Mouse (Mus musculus) retina, postnatal 7 days (tissue): ENCODE data around the gene Hbq1a.

ENCODE experiments used
- DNase-seq: peaks from one replicate; pipeline ENCODE4 v3.0.0-alpha.2; 2012; ENCODE audit warnings: low read depth, low spot score

Gene Hbq1a

DNA sequence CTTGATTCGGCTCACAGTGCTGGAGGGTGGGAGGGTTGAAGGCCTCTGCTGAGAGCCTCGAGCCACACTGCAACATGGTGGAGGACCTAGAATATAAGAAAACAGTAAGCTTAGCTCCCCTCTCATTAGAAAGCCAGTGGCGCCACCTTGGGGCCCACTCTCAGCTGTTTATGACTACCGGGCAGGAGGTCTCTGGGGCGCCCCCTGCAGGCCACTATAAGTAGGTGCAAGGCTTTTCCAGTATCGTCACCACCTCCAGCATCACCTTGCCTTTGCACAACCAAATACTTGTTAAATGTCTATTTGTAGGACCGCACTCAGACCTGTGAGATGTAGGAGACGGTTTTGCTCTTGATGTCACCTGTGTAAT, 21.3 kb downstream of the Hbq1a start:
- peak; percentile 27 for DNase-seq

DNA sequence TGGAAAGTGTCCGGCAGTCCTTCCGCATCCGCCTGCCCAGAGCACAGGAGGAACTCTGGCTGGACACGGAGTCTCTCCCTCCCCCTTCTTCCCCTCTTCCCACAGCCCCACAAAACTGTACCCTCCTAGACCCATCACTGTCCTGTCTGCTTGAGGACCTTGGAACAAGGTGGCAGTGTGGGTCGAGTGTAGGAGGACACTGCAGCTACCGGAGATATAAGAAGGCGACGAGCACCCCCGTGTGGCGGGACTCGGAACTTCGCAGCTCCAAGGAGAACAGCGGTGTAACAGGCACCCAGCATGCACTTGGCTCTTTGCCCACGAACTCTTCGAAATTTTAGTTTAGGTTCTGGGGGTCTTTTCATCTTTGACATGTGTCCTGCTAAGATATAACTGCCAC, 24.7 kb downstream of the Hbq1a start:
- DNase-seq = peak; percentile 64

DNA sequence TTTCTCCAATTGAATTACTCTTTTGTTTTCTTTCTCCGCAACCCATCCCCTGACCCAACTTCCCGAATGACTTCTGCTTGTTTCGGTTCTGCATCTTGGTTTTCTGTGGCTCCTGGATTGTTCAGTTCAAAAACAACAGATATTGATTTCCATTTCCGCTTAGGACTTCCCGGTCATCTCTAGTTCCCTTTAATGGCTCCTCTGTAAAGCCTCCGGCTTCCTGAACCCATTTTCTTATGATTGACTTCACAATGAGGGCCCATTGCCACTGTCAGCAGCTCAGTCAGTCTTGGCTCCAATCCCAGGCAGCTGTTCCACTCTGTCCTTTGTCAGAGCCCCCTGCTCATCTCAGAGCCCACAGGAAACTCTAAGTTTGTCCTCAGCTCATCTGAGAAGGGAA, 31.2 kb downstream of the Hbq1a start:
- no peak for DNase-seq

DNA sequence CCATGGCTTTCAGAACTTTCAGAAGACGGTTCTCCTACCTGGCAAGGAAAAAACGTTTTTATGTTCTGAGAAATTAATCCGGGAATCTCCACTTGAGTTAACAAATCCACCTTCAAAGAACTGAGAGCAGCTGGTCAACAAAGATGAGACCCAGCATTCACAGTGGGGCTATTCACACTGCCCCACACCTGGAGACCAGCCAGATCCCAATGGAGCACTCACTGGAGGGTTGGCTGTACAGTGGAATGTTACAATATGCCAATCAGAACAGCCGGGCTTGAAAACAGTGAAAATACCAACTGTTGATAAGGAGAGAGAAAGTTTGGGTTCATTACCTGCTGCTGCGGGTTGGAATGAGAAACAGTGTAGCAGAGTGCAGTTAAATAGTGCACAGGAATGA, 32.0 kb downstream of the Hbq1a start:
- DNase-seq = no peak

DNA sequence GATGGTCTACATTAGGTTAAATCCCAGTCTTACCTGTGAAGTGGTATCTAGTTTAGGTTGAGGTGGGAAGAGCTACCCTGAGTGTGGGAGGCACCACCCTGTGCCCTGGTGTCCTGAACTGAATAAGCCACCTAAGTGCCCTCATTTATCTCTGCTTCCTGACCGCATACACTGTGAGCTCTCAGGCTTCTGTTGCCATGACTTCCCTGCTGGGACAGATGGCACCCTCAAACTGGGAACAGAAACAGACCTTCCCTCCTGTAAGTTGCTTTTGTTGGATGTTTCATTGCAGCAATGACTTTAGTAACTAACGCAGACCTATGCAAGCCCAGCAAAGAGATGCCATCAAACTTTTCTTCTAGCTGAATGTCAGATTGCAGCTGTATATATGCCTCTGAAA, 33.4 kb downstream of the Hbq1a start:
- no peak for DNase-seq

DNA sequence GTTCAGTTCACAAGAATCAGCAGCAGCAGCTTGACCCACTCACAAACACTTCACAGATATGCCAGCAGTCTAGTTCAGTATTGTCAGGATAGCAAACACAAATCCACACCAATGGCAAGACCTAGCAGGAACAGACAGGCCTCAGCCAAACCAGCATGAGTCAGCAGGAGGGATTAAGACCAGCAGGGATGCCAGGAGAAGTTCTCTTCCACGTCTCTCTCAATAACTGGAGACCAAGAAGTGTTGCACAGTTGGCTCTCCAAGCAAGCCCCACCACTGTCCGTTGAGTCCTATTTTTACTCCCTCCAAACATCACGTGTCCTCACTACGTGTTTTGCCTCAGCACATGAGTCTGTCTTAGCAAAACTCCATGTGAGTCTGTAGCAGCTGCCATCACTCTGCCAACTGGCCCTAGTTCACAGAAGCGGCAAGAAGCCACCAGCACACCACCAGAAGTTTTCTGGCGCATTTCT, 36.6 kb downstream of the Hbq1a start:
- no peak for DNase-seq

DNA sequence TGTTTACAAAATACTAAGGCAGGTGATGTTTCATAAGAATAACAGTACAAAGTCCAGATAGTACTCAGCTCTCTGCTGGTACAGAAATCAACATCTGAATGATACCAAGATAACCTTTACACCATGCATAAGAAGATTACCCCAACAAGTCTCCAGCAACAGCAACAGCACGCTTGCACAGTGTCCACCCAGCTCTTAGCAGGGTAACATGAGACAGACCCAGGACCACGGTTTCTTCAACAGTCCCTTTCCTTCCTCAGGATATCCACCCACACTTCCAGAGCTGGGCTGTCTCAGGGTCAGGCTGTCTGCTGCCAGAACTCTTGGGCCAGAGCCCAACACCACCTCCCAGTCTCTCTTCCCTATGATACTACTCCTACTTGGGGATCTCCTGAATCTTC, 39.3 kb downstream of the Hbq1a start:
- DNase-seq = no peak

DNA sequence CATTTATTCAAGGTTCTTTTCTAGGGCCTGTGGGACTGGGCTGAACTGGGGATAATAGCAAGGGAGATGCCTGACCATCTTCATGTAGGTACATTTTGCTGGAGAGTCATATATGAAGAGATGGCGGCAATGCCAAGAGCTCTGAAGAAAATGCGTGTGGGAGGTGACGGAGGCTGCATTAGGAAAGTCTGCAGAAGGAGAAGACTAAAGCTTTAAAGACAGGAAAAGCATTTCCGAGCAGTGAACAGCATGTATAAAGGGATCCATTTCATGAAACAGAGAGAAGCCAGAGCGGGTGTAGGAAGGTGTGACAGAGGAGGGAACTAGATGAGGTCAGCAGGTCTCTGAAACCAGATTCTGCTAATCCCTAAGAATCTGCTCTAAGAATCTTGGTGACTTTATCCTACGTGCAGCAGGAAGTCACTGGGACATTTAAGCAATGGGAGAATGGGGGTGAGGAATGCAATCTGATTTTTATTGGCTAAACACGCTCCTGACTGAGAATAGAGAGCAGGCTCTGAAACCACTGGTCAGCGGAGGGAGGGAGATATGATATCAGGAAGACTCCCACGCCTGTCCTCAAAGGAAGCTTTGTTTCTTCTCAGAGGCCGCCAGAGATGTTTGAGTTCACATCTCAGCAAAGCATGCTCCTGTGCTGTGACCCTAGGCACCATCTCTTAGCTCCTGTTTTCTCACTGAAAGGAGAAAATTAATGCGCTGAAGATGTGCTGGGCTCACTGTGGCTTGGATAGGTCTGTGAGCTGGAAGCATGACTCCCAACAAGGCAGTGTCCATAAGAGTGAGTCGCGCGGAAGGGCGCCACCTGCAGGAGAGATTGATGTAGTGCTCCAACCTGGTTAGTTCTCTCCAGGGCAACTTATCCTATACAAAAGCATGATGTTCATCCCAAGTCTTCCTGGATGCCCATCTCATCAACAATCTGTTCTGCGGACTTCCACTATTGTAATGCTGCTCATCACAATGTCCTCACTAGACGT, 40.9 kb downstream of the Hbq1a start:
- peak; percentile 55 for DNase-seq

DNA sequence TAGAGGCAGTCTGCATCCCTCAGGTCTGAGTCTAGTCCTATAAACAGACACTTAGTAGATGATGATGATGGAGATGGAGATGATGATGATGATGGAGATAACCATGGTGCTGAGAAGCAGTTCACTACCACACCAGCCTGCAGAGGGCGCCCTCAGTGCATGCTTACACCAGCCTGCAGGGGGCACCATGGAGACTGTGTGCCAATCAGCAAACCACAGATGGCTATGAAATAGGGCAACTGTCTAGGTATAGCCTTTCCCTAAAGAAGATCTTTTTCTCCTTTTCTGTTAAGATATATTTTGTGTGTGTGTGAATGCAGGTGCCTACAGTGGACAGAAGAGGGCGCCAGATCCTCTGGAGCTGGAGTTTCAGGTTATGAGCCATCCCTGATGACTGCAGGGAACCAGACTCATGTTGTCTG, 42.9 kb downstream of the Hbq1a start:
- DNase-seq = no peak

DNA sequence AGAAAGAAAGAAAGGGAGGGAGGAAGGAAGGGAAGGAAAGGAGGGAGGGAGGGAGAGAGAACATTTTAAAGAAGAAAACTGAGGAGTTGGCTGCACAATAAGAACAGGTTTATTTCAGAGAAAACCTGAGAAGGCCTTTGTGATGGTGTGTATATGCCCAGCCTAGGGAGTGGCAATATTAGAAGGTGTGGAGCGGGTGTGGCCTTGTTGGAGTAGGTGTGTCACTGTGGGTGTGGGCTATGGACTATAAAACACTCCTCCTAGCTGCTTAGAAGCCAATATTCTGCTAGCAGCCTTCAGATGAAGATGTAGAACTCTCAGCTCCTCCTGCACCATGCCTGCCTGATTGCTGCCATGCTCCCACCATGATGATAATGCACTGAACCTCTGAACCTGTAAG, 43.5 kb downstream of the Hbq1a start:
- no peak for DNase-seq

DNA sequence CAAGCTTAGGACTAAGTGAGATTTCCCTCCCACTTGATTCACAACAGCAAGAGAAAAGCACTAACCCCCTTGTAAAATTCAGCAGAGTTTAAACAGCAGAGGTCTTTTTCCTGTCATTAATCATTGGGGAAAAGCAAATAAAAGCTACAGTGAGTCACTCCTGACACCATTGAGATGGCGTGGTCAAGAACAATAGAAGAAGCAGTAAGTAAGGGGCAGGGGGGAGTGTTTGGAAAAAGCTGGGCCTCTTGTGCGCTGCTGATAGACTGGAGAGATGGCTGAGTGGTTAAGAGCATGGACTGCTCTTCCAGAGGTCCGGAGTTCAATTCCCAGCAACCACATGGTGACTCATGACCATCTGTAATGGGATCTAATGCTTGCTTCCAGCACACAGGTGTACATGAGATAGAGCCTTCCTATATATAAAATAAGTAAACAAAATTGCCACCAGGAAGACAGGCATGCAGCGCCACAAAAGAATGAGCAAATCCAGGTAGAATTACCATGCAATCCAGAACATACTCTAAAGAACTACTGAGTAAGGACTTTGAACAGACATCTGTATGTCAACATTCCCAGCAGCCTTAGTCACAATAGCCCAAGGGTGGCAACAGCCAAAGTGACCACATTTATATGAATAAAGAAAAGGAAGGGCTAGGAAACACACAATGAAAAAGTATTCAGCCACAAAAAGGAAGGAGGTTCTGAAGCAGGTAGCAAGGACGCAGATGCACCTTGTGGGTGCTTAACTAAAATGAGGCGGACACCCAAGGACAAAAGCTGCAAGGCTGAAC, 45.8 kb downstream of the Hbq1a start:
- DNase-seq = no peak

DNA sequence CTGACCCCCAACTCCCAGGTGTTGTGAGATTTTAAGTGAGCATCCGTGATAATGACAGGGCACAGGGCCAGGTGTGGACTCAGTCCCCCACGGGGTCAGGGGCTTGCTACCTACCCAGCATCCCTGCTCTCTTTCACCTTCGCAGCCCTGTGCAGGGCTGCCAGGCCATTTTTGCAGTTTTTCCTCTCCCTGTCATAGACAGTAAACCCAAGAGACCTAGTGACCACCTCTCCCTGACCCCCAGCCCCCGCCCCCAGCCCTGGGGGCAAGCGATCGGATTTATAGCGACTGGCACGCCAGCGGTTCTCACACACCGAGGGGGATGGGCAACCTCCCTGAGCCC, 47.4 kb downstream of the Hbq1a start:
- DNase-seq = no peak

DNA sequence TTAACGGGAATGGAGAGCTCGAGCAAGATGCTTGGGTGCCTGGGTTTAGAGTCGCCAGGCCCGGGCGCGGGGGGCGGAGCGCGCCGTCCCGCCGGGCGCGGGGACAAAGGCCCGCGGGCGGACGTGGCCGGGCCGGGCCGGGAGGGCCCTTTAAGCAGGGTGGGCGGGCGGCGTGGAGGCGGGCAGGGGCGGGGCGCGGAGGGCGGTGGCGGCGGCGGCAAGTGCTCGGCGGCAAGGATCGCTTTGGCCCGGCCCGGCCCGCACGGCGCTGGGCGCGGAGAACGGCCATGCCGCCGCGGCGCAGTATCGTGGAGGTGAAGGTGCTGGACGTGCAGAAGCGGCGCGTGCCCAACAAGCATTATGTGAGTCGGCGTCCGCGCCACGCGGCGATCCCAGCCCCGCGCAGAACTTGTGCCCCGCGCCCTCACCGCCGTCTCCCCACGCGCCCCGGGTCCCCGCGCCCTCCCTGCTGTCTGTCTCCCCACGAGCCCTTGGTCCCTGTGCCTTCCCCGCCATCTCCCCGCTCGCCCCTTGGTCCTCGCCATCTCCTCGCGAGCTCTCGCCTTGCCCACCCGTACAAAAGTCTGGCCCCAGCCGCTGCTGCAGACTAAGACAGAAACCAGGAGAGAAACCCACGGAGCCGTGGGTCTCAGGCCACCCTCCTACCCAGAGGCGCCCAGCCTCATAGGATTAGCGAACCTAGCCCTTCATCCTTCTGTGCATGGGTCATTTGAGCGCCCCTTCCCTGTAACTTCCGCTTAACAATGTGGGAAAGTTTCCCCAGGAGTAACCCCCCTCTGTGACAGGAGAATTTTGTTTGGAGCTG, 48.0 kb downstream of the Hbq1a start, which contains the start of gene Sh3pxd2b:
Sh3pxd2b (plus strand) TSS at position 214 of the 826 bp plus-strand sequence.
- DNase-seq = no peak

DNA sequence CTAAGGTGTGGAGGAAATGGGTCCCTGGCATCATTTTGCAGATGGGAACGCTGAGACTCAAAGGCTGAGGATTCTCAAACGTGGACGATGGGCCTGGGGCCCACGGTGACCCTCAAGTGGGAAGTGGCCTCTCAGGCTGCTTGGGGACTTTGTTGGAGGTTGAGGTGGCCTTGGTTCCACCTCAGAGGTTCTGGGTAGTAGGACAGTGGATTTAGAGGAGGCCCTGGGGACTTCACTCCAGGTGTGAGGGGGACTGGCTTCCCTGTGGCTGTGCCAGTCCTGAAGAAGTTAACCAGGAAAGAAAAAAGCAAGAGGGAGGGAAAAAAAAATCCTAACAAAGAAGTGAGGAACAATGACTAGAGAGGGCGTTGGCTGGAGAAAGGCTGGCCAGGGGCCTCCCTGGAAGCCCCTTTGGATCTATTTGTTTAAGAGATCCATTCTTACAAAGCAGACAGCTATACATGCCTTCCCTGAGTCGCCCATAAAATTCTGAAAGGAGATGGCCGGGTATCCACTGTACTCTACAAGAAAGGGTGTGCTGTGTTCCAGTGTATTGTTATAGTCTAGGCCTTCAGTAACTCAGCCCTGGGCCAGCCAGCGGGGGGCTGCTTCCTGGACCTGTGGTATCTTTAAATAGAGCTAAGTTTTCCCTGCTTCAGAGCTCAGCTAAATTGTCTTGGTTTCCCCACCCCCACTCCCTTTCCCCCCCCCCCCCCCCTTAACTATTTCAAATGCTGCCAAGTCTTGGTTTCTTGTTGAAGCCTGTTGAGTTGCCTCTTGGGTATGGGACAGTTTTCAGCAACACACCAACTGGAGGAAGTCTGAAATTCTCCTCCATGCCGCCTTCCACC, 48.8 kb downstream of the Hbq1a start:
- no peak for DNase-seq

DNA sequence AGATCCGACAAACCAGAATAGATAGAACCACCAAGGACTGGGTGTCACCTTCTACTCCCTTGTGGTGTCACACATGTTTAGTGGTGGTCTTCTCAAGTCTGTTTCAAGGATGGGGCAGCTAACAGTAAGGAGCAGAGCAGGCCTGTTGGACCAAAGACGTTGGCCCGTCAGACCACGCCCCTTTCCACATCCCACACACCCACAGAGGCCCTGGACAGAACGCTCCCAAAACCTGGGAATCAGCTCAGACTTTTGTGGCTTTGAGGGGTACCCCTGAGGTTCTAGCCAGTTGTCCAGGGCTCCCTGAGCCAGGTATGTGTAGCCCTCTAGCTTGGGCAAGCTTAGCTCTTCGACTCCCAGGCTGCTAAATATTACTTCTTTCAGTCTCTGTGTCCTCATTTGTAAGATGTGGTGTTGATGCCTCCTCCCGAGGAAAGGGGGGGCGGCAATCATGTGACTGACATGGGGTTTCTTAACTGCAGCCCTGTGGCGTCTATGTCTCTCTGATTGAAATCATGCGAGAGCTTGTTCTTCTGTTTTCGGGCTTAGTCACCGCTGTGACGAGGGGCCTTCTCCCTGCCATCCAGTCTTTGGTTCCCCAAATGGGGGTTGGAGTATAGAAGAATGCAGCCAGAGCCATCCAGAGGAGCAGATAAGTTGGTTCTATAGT, 49.5 kb downstream of the Hbq1a start:
- DNase-seq = no peak
